Mouse (Mus musculus) intestine, embryonic 15.5 days (tissue): ENCODE measurements around the gene Syndig1. TPM values are rescaled to one million over a fixed set of nuclear protein-coding genes. Genes with fewer than 3 reads are reported as not detected.

Source experiments
- ATAC-seq: fragments of 200-750 bp; cut with Nextera tagmentation; 2 replicates; pipeline ENCODE4 v1.8.0; 2017; ENCODE audit warnings: moderate TSS enrichment, moderate library complexity
- H3K27ac ChIP-seq: fragments of 300-500 bp; sonication (generic); 2 replicates; pipeline ENCODE4 v1.5.1; 2015; ENCODE audit warnings: mild to moderate bottlenecking, inconsistent platforms
- H3K27me3 ChIP-seq: fragments of 300-500 bp; sonication (generic); replicated peaks from 2 replicates; pipeline ENCODE4 v1.6.1; 2015; ENCODE audit warnings: inconsistent platforms
- H3K36me3 ChIP-seq: fragments of 300-500 bp; sonication (generic); 2 replicates; pipeline ENCODE4 v1.6.1; 2015; ENCODE audit warnings: inconsistent platforms
- H3K4me1 ChIP-seq: fragments of 300-500 bp; sonication (generic); replicated peaks from 2 replicates; pipeline ENCODE4 v1.6.1; 2015; ENCODE audit warnings: inconsistent platforms
- H3K4me2 ChIP-seq: fragments of 300-500 bp; sonication (generic); replicated peaks from 2 replicates; pipeline ENCODE4 v1.6.1; 2015; ENCODE audit warnings: mild to moderate bottlenecking, inconsistent platforms
- H3K4me3 ChIP-seq: fragments of 300-500 bp; sonication (generic); replicated peaks from 2 replicates; pipeline ENCODE4 v1.5.1; 2015; ENCODE audit warnings: inconsistent platforms
- H3K9ac ChIP-seq: fragments of 300-500 bp; sonication (generic); 2 replicates; pipeline ENCODE4 v1.6.1; 2015; ENCODE audit warnings: inconsistent platforms
- H3K9me3 ChIP-seq: fragments of 300-500 bp; sonication (generic); 2 replicates; pipeline ENCODE4 v1.6.1; 2016; ENCODE audit warnings: inconsistent platforms
- WGBS: fragments of 180-500 bp; shearing (Covaris S2); methylation state at CpG from one replicate; pipeline ENCODE4 v1.1.7; 2015; 5-methylcytosine and 5-hydroxymethylcytosine counted together
- polyA plus RNA-seq: library from polyadenylated mRNA; unstranded; fragments of >200 nt; fragmentation: Nextera tagmentation; extraction: Ambion mirVana; gene quantifications from 2 replicates; pipeline ENCODE4 v1.2.1, GENCODE M21; 2015

The Syndig1 gene
- polyA plus RNA-seq, 1 experiment from 2014 or later, result 7.2 TPM

GRCm38 (mm10) chr2:149933247-149933898, 104.4 kb downstream of the Syndig1 start:
- Histone ChIP-seq H3K9ac (no peak overlapping the region), H3K36me3 (no peaks in the 10 kb centered on the region), H3K4me3 (no peak overlapping the region), H3K27me3 (no peaks in the 10 kb centered on the region), H3K4me2 (no peak overlapping the region), H3K4me1 (0 out of 2 replicates have a peak, but pooled peaks cover 4% of the 10 kb centered on the region), H3K27ac (no peak overlapping the region), H3K9me3 (no peaks in the 10 kb centered on the region)
- ATAC-seq, result peak; percentile 71
- 22% methylated on average over 2 of the region's 2 CpGs for WGBS

- no peaks in the 10 kb centered on the region for H3K27me3 ChIP-seq
- no peak overlapping the region for H3K4me2 ChIP-seq
- H3K36me3 ChIP-seq, result no peaks in the 10 kb centered on the region
- WGBS, result 65% methylated on average over 4 of the region's 4 CpGs
- no peak overlapping the region for H3K4me3 ChIP-seq
- H3K9ac ChIP-seq, result no peak overlapping the region
- H3K9me3 ChIP-seq, result no peaks in the 10 kb centered on the region
- H3K4me1 ChIP-seq, result 0 out of 2 replicates have a peak, but pooled peaks cover 4% of the 10 kb centered on the region
- H3K27ac ChIP-seq, result no peak overlapping the region
- no peak for ATAC-seq
These were observed 105.1 kb downstream of the Syndig1 start for GRCm38 (mm10) chr2:149934139-149934538.

- Histone ChIP-seq H3K4me3 (no peak overlapping the region), H3K27ac (no peak overlapping the region), H3K4me1 (no peaks in the 10 kb centered on the region), H3K4me2 (no peak overlapping the region), H3K27me3 (no peaks in the 10 kb centered on the region), H3K9me3 (no peaks in the 10 kb centered on the region), H3K9ac (no peak overlapping the region), H3K36me3 (no peaks in the 10 kb centered on the region)
- WGBS, result 57% methylated on average over 4 of the region's 4 CpGs
- no peak for ATAC-seq
These were observed 109.8 kb downstream of the Syndig1 start for GRCm38 (mm10) chr2:149938829-149939228.

GRCm38 (mm10) chr2:149939586-149939985, 110.6 kb downstream of the Syndig1 start:
- Histone ChIP-seq H3K27me3 (no peaks in the 10 kb centered on the region), H3K9ac (no peak overlapping the region), H3K4me3 (no peak overlapping the region), H3K4me1 (no peaks in the 10 kb centered on the region), H3K4me2 (no peak overlapping the region), H3K9me3 (no peaks in the 10 kb centered on the region), H3K36me3 (no peaks in the 10 kb centered on the region), H3K27ac (no peak overlapping the region)
- WGBS, result 50% methylated on average over 2 of the region's 2 CpGs
- no peak for ATAC-seq

GRCm38 (mm10) chr2:149950641-149951040, 121.6 kb downstream of the Syndig1 start:
- Histone ChIP-seq H3K36me3 (no peaks in the 10 kb centered on the region), H3K4me1 (no peaks in the 10 kb centered on the region), H3K4me3 (no peak overlapping the region), H3K27ac (no peak overlapping the region), H3K9ac (no peak overlapping the region), H3K9me3 (no peaks in the 10 kb centered on the region), H3K27me3 (no peaks in the 10 kb centered on the region), H3K4me2 (no peak overlapping the region)
- 91% methylated on average over 4 of the region's 4 CpGs for WGBS
- ATAC-seq, result no peak

- no peak for ATAC-seq
- no peak overlapping the region for H3K4me2 ChIP-seq
- WGBS, result 87% methylated on average over 4 of the region's 4 CpGs
These were observed 142.0 kb downstream of the Syndig1 start for GRCm38 (mm10) chr2:149971014-149971413.

GRCm38 (mm10) chr2:149973583-149973982, 144.6 kb downstream of the Syndig1 start:
- Histone ChIP-seq H3K4me1 (0 out of 2 replicates have a peak, but pooled peaks cover 4% of the 10 kb centered on the region), H3K9me3 (no peaks in the 10 kb centered on the region), H3K4me2 (no peak overlapping the region), H3K27ac (no peak overlapping the region), H3K9ac (no peak overlapping the region), H3K4me3 (no peak overlapping the region), H3K36me3 (no peaks in the 10 kb centered on the region), H3K27me3 (no peaks in the 10 kb centered on the region)
- ATAC-seq, result no peak
- 26% methylated on average over 6 of the region's 6 CpGs for WGBS

More at GRCm38 (mm10) chr2:149971014-149971413, 142.0 kb downstream of the Syndig1 start:
- no peaks in the 10 kb centered on the region for H3K36me3 ChIP-seq
- H3K4me1 ChIP-seq, result 0 out of 2 replicates have a peak, but pooled peaks cover 4% of the 10 kb centered on the region
- H3K4me3 ChIP-seq, result no peak overlapping the region
- no peak overlapping the region for H3K27ac ChIP-seq
- H3K9me3 ChIP-seq, result no peaks in the 10 kb centered on the region
- H3K9ac ChIP-seq, result no peak overlapping the region
- no peaks in the 10 kb centered on the region for H3K27me3 ChIP-seq

- ATAC-seq, result no peak
- no peak overlapping the region for H3K4me3 ChIP-seq
- no peak overlapping the region for H3K9ac ChIP-seq
- no peak overlapping the region for H3K27ac ChIP-seq
- no peak overlapping the region for H3K4me2 ChIP-seq
- H3K36me3 ChIP-seq, result no peaks in the 10 kb centered on the region
- no peaks in the 10 kb centered on the region for H3K4me1 ChIP-seq
- H3K9me3 ChIP-seq, result no peaks in the 10 kb centered on the region
- WGBS, result 79% methylated on average over 1 of the region's 1 CpGs
- no peaks in the 10 kb centered on the region for H3K27me3 ChIP-seq
These were observed 151.4 kb downstream of the Syndig1 start for GRCm38 (mm10) chr2:149980419-149980818.

GRCm38 (mm10) chr2:149982466-149982865, 153.5 kb downstream of the Syndig1 start:
- ATAC-seq, result no peak
- H3K9me3 ChIP-seq, result no peaks in the 10 kb centered on the region
- no peak overlapping the region for H3K4me3 ChIP-seq
- H3K4me2 ChIP-seq, result no peak overlapping the region
- no peak overlapping the region for H3K9ac ChIP-seq
- no peaks in the 10 kb centered on the region for H3K27me3 ChIP-seq
- no peaks in the 10 kb centered on the region for H3K36me3 ChIP-seq
- no peak overlapping the region for H3K27ac ChIP-seq
- no peaks in the 10 kb centered on the region for H3K4me1 ChIP-seq

GRCm38 (mm10) chr2:149983107-149983506, 154.1 kb downstream of the Syndig1 start:
- H3K4me2 ChIP-seq, result no peak overlapping the region
- H3K27me3 ChIP-seq, result no peaks in the 10 kb centered on the region
- no peak for ATAC-seq
- H3K9ac ChIP-seq, result no peak overlapping the region
- no peaks in the 10 kb centered on the region for H3K9me3 ChIP-seq
- no peaks in the 10 kb centered on the region for H3K4me1 ChIP-seq
- no peaks in the 10 kb centered on the region for H3K36me3 ChIP-seq
- WGBS, result 72% methylated on average over 1 of the region's 1 CpGs
- H3K4me3 ChIP-seq, result no peak overlapping the region
- no peak overlapping the region for H3K27ac ChIP-seq

GRCm38 (mm10) chr2:149987610-149988009, 158.6 kb downstream of the Syndig1 start:
- no peak overlapping the region for H3K4me2 ChIP-seq
- no peaks in the 10 kb centered on the region for H3K9me3 ChIP-seq
- no peaks in the 10 kb centered on the region for H3K4me1 ChIP-seq
- ATAC-seq, result no peak
- no peak overlapping the region for H3K4me3 ChIP-seq
- no peak overlapping the region for H3K27ac ChIP-seq
- H3K9ac ChIP-seq, result no peak overlapping the region
- no peaks in the 10 kb centered on the region for H3K36me3 ChIP-seq
- no peaks in the 10 kb centered on the region for H3K27me3 ChIP-seq

GRCm38 (mm10) chr2:149991506-149991905, 162.5 kb downstream of the Syndig1 start:
- no peak for ATAC-seq
- H3K4me1 ChIP-seq, result no peaks in the 10 kb centered on the region
- no peak overlapping the region for H3K27ac ChIP-seq
- H3K4me2 ChIP-seq, result no peak overlapping the region
- no peaks in the 10 kb centered on the region for H3K36me3 ChIP-seq
- no peak overlapping the region for H3K9ac ChIP-seq
- no peak overlapping the region for H3K4me3 ChIP-seq
- H3K9me3 ChIP-seq, result no peaks in the 10 kb centered on the region
- WGBS, result 69% methylated on average over 2 of the region's 2 CpGs
- no peaks in the 10 kb centered on the region for H3K27me3 ChIP-seq

- Histone ChIP-seq H3K9me3 (no peaks in the 10 kb centered on the region), H3K4me1 (no peaks in the 10 kb centered on the region), H3K27me3 (no peaks in the 10 kb centered on the region), H3K4me2 (no peak overlapping the region), H3K36me3 (no peaks in the 10 kb centered on the region), H3K27ac (no peak overlapping the region), H3K9ac (no peak overlapping the region), H3K4me3 (no peak overlapping the region)
- no peak for ATAC-seq
- 92% methylated on average over 4 of the region's 4 CpGs for WGBS
These were observed 163.9 kb downstream of the Syndig1 start for GRCm38 (mm10) chr2:149992921-149993320.
